Mouse (Mus musculus): ENCODE data around the gene Dlgap1. TPM values are rescaled to one million over a fixed set of nuclear protein-coding genes. Genes with fewer than 3 reads are reported as not detected.

Dlgap1 gene
- total and polyA plus RNA-seq, 3 experiments, result 0.39 to 1.6 (median 0.52) TPM

DNA sequence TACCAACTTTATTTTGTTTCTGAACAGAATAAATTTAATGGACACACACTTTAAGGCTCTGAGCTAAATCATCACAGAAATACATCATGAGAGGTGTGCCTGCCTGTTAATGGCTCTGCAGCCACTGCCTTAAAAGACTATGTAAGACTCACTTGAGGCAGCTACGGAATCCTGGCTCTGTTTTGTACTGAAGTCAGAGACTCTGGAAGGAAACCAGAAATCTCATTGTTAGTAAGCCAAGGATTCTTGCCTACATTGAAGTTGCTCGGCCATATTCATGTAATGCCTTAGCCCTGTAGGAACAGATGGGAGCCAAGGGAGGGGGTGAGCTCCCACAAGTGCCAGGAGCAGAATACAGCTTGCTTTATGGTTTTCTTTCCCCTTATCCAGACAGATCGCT, 394.7 kb downstream of the Dlgap1 start:
- H3K79me2 ChIP-seq (replicated peaks; ENCODE audit: control insufficient read depth, insufficient read depth, low read length), result no peaks in the 10 kb centered on the region
- 56% methylated on average over 3 of the region's 3 CpGs for WGBS
- H3K4me3 ChIP-seq, result no peak overlapping the region
- no peak for DNase-seq
- H3K27ac ChIP-seq, result no peak overlapping the region
- TF ChIP-seq EP300 (IDR thresholded peaks at IDR 0.05; ENCODE audit: insufficient read depth, low read depth, low read length) (no peak), CTCF (IDR thresholded peaks at IDR 0.05) (no peak), POLR2A (IDR thresholded peaks at IDR 0.05; ENCODE audit: insufficient read depth, low read depth, low read length) (no peak)
- intact Hi-C loops (cut with DNase I), result no loop called here
- no peaks in the 10 kb centered on the region for H3K4me1 ChIP-seq (ENCODE audit: control insufficient read depth, insufficient read depth, low read length)
- no peak overlapping the region for H3K9ac ChIP-seq (ENCODE audit: low read depth, low read length)
- H3K36me3 ChIP-seq (ENCODE audit: control insufficient read depth, insufficient read depth, low read length), result no peaks in the 10 kb centered on the region
- H3K27me3 ChIP-seq (ENCODE audit: control insufficient read depth, insufficient read depth, low read length), result no peaks in the 10 kb centered on the region

DNA sequence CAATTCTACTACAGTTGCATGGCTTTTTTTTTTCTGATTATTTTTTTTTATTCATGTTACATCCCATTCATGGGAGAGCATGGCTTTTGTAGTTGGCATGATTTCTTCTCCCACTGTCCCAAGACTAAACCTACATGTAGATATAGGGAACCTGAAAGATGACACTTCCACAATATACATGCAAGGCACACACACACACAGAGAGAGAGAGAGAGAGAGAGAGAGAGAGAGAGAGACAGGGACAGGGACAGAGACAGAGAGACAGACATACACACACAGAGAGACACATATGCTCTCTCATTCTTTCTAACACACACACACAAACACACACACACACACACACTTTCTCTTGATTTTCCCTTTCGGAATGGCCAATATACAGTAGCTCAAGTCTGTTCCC, 395.1 kb downstream of the Dlgap1 start:
- intact Hi-C loops (cut with DNase I), result no loop called here

DNA sequence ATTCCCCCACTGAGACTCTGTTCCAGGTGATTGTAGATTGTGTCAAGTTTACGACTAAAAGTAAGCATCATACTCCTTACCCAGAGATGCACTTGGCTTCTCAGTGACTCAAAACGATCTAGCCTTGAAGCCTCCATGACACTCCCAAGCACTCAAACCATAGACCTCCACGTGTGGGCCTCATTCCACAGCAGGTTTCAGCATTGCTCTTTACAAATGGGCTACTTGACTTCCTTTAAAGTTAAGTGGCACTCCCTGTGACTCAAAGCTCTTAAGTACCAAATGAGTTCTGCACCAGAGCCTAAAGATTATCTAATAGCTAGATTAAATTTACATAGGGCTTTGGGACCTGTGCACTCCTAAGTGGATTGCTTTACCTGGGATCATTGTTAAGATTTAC, 400.3 kb downstream of the Dlgap1 start:
- H3K79me2 ChIP-seq (replicated peaks; ENCODE audit: control insufficient read depth, insufficient read depth, low read length), result no peaks in the 10 kb centered on the region
- H3K4me1 ChIP-seq (ENCODE audit: control insufficient read depth, insufficient read depth, low read length), result no peaks in the 10 kb centered on the region
- no peak overlapping the region for H3K27ac ChIP-seq
- WGBS, result 62% methylated on average over 3 of the region's 3 CpGs
- intact Hi-C loops (cut with DNase I), result no loop called here
- no peaks in the 10 kb centered on the region for H3K27me3 ChIP-seq (ENCODE audit: control insufficient read depth, insufficient read depth, low read length)
- DNase-seq, result no peak
- no peak overlapping the region for H3K4me3 ChIP-seq
- TF ChIP-seq POLR2A (IDR thresholded peaks at IDR 0.05; ENCODE audit: insufficient read depth, low read depth, low read length), result no peak
- no peak for TF ChIP-seq CTCF (IDR thresholded peaks at IDR 0.05)
- TF ChIP-seq EP300 (IDR thresholded peaks at IDR 0.05; ENCODE audit: insufficient read depth, low read depth, low read length), result no peak
- no peak overlapping the region for H3K9ac ChIP-seq (ENCODE audit: low read depth, low read length)
- H3K36me3 ChIP-seq (ENCODE audit: control insufficient read depth, insufficient read depth, low read length), result no peaks in the 10 kb centered on the region

More for the DNA sequence above, 395.1 kb downstream of the Dlgap1 start:
- Histone ChIP-seq H3K36me3 (ENCODE audit: control insufficient read depth, insufficient read depth, low read length) (no peaks in the 10 kb centered on the region), H3K27me3 (ENCODE audit: control insufficient read depth, insufficient read depth, low read length) (no peaks in the 10 kb centered on the region), H3K27ac (no peak overlapping the region), H3K9ac (ENCODE audit: low read depth, low read length) (no peak overlapping the region), H3K4me1 (ENCODE audit: control insufficient read depth, insufficient read depth, low read length) (no peaks in the 10 kb centered on the region), H3K79me2 (replicated peaks; ENCODE audit: control insufficient read depth, insufficient read depth, low read length) (no peaks in the 10 kb centered on the region), H3K4me3 (no peak overlapping the region)
- TF ChIP-seq EP300 (IDR thresholded peaks at IDR 0.05; ENCODE audit: insufficient read depth, low read depth, low read length) (no peak), POLR2A (IDR thresholded peaks at IDR 0.05; ENCODE audit: insufficient read depth, low read depth, low read length) (no peak), CTCF (IDR thresholded peaks at IDR 0.05) (no peak)
- WGBS, result 75% methylated on average over 1 of the region's 1 CpGs
- no peak for DNase-seq

DNA sequence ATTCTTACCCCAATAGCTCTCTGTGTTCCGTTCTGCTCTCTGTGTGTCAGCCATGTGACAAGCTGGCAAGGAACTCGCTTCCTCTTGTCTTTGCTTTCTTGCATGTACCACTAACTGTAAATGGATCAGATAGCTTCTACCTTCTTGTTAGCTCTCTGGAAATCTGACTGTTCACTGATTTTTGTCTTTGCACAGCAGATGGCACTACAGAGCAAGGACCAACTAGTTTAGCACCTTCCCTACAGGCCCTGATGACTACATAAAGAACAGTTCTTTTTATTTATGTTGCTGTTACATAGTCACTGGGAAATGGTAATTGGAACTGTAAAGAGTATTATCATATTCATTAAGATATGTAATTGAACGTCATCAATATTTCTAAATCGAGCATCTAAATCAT, 408.1 kb downstream of the Dlgap1 start:
- 63% methylated on average over 4 of the region's 4 CpGs for WGBS
- H3K27me3 ChIP-seq (ENCODE audit: control insufficient read depth, insufficient read depth, low read length), result no peaks in the 10 kb centered on the region
- intact Hi-C loops (cut with DNase I), result no loop called here
- H3K4me3 ChIP-seq, result no peak overlapping the region
- H3K79me2 ChIP-seq (replicated peaks; ENCODE audit: control insufficient read depth, insufficient read depth, low read length), result no peaks in the 10 kb centered on the region
- no peaks in the 10 kb centered on the region for H3K4me1 ChIP-seq (ENCODE audit: control insufficient read depth, insufficient read depth, low read length)
- no peak overlapping the region for H3K27ac ChIP-seq
- no peak overlapping the region for H3K9ac ChIP-seq (ENCODE audit: low read depth, low read length)
- H3K36me3 ChIP-seq (ENCODE audit: control insufficient read depth, insufficient read depth, low read length), result no peaks in the 10 kb centered on the region
- no peak for DNase-seq
- TF ChIP-seq POLR2A (IDR thresholded peaks at IDR 0.05; ENCODE audit: insufficient read depth, low read depth, low read length) (no peak), CTCF (IDR thresholded peaks at IDR 0.05) (peak; percentile 45), EP300 (IDR thresholded peaks at IDR 0.05; ENCODE audit: insufficient read depth, low read depth, low read length) (no peak)

DNA sequence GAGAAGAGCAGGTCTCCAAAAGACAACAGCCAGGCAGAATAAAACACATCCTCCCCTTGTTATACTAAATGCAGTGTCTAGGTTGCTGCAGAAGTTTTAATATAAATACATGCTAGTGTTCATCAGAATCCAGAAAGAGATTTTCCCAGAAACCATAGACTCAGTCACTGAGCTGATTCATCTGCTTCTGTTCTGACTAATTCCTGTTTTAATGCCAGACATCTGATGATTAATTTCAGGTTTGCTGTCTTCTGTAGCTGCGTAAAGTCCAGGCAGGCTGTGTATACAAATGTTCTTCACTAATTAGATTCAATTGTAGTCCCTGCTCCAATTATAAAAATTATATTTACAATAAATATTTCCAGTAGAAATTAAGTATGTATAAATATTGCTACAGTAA, 419.6 kb downstream of the Dlgap1 start:
- Histone ChIP-seq H3K79me2 (replicated peaks; ENCODE audit: control insufficient read depth, insufficient read depth, low read length) (no peaks in the 10 kb centered on the region), H3K36me3 (ENCODE audit: control insufficient read depth, insufficient read depth, low read length) (no peaks in the 10 kb centered on the region), H3K27ac (no peak overlapping the region), H3K4me1 (ENCODE audit: control insufficient read depth, insufficient read depth, low read length) (no peaks in the 10 kb centered on the region), H3K9ac (ENCODE audit: low read depth, low read length) (no peak overlapping the region), H3K4me3 (no peak overlapping the region), H3K27me3 (ENCODE audit: control insufficient read depth, insufficient read depth, low read length) (no peaks in the 10 kb centered on the region)
- WGBS, result 95% methylated on average over 1 of the region's 1 CpGs
- TF ChIP-seq POLR2A (IDR thresholded peaks at IDR 0.05; ENCODE audit: insufficient read depth, low read depth, low read length) (no peak), EP300 (IDR thresholded peaks at IDR 0.05; ENCODE audit: insufficient read depth, low read depth, low read length) (no peak), CTCF (IDR thresholded peaks at IDR 0.05) (no peak)
- intact Hi-C loops (cut with DNase I), result no loop called here
- no peak for DNase-seq

DNA sequence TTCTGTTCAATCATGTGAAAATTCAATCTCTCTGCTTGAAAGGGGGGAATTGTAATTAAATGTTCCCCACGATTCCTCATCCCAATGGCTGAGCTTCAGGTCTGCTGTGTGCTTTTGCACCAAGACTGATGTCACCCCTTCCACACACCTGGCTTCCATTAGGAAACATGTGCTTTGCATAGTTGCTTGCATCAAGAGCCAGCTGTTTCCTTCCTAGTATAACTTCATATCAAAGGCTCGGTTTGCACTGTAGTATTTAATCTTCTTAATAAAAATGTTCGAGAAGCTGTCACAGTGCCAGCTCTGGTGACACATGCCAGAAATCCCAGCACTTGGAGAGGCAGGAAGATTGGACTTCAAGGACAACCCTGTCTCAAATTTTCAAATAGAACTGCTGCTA, 428.3 kb downstream of the Dlgap1 start:
- Histone ChIP-seq H3K79me2 (replicated peaks; ENCODE audit: control insufficient read depth, insufficient read depth, low read length) (no peaks in the 10 kb centered on the region), H3K4me1 (ENCODE audit: control insufficient read depth, insufficient read depth, low read length) (no peaks in the 10 kb centered on the region), H3K4me3 (no peak overlapping the region), H3K27ac (no peak overlapping the region), H3K9ac (ENCODE audit: low read depth, low read length) (no peak overlapping the region), H3K27me3 (ENCODE audit: control insufficient read depth, insufficient read depth, low read length) (no peaks in the 10 kb centered on the region), H3K36me3 (ENCODE audit: control insufficient read depth, insufficient read depth, low read length) (no peaks in the 10 kb centered on the region)
- TF ChIP-seq EP300 (IDR thresholded peaks at IDR 0.05; ENCODE audit: insufficient read depth, low read depth, low read length), result no peak
- TF ChIP-seq POLR2A (IDR thresholded peaks at IDR 0.05; ENCODE audit: insufficient read depth, low read depth, low read length), result no peak
- TF ChIP-seq CTCF (IDR thresholded peaks at IDR 0.05), result no peak
- DNase-seq, result no peak
- intact Hi-C loops (cut with DNase I), result no loop called here
- 21% methylated on average over 3 of the region's 3 CpGs for whole genome bisulfite sequencing

Measured in heart, adult 2 months (tissue).